Mouse (Mus musculus) layer of hippocampus, postnatal 10 days (tissue): ENCODE results near the gene Ptprg. TPM values are rescaled to one million over a fixed set of nuclear protein-coding genes. Genes with fewer than 3 reads are reported as not detected.
A peak's percentile ranks its signal among the peaks of the same experiment; 100 is the strongest.

ENCODE experiments used
- DNase-seq, 2 experiments: peaks; one replicate each; pipeline ENCODE4 v3.0.0; 2021; ENCODE audit warnings: low spot score in 2 of 2
- total RNA-seq, 2 experiments: library from RNA; stranded (reverse); gene quantifications; 2 replicates each; pipeline ENCODE4 v1.2.3; 2021

Ptprg gene
- total RNA-seq, 2 experiments from 2014 or later, result 159 to 164 TPM

- DNase-seq, result no peak
Observed at GRCm38 (mm10) chr14:11874266-11874665, 320.9 kb downstream of the Ptprg start.

GRCm38 (mm10) chr14:11874960-11875889, 321.9 kb downstream of the Ptprg start:
- peak; percentile 48 to 53 for DNase-seq

- no peak for DNase-seq
Observed at GRCm38 (mm10) chr14:11881082-11881481, 327.8 kb downstream of the Ptprg start.

GRCm38 (mm10) chr14:11883142-11883921, 330.0 kb downstream of the Ptprg start:
- DNase-seq, result peak; percentile 34 to 43

- DNase-seq, result no peak
Observed at GRCm38 (mm10) chr14:11883995-11884394, 330.7 kb downstream of the Ptprg start.

GRCm38 (mm10) chr14:11886417-11886816, 333.1 kb downstream of the Ptprg start:
- DNase-seq, result no peak

- no peak for DNase-seq
Observed at GRCm38 (mm10) chr14:11890890-11891289, 337.6 kb downstream of the Ptprg start.

- DNase-seq, result no peak
Observed at GRCm38 (mm10) chr14:11892621-11893020, 339.3 kb downstream of the Ptprg start.

- no peak for DNase-seq
Observed at GRCm38 (mm10) chr14:11895486-11895885, 342.2 kb downstream of the Ptprg start.

- DNase-seq, result no peak
Observed at GRCm38 (mm10) chr14:11902794-11903193, 349.5 kb downstream of the Ptprg start.

GRCm38 (mm10) chr14:11906130-11906675, 352.9 kb downstream of the Ptprg start:
- DNase-seq, result no peak

GRCm38 (mm10) chr14:11912253-11912652, 358.9 kb downstream of the Ptprg start:
- DNase-seq, result no peak

- no peak for DNase-seq
Observed at GRCm38 (mm10) chr14:11917225-11917624, 363.9 kb downstream of the Ptprg start.

- no peak for DNase-seq
Observed at GRCm38 (mm10) chr14:11928545-11928944, 375.2 kb downstream of the Ptprg start.

GRCm38 (mm10) chr14:11932517-11932916, 379.2 kb downstream of the Ptprg start:
- no peak for DNase-seq

GRCm38 (mm10) chr14:11934556-11934955, 381.2 kb downstream of the Ptprg start:
- no peak for DNase-seq

GRCm38 (mm10) chr14:11935281-11935680, 381.9 kb downstream of the Ptprg start:
- DNase-seq, result no peak

- no peak for DNase-seq
Observed at GRCm38 (mm10) chr14:11935698-11936097, 382.4 kb downstream of the Ptprg start.

GRCm38 (mm10) chr14:11938912-11939311, 385.6 kb downstream of the Ptprg start:
- DNase-seq, result no peak

GRCm38 (mm10) chr14:11941989-11942514, 388.7 kb downstream of the Ptprg start:
- DNase-seq, result no peak

GRCm38 (mm10) chr14:11950379-11950778, 397.0 kb downstream of the Ptprg start:
- DNase-seq, result no peak
